Mouse (Mus musculus) C2C12 (cell line): ENCODE data around the gene Garnl3.

Experiments
- CTCF ChIP-seq: IDR thresholded peaks from one replicate; pipeline ENCODE4 v1.5.1; 2011; ENCODE audit not compliant: control insufficient read depth, insufficient read depth, insufficient read length
- USF1 ChIP-seq: IDR thresholded peaks from one replicate; pipeline ENCODE4 v1.6.1; 2011; ENCODE audit warnings: low read depth, mild to moderate bottlenecking, control low read depth, moderate library complexity

DNA sequence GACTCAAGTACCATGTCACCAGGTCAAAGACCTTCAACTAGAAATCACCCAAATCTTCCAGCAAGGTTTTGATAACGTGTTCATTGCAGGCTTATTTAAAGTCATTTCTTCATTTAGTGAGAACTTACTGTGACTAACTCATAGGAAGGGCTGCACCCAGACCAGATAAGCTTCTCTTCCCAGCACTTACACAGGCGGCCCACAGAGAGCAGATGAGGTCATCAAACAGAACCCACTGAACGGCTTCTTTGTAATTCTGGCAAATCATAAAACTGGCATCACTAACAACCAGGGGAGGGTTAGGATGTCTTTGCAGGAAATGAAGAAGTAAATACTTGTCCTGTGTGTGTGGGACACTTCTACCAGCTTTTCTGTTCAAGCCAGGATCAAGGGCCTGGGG, 84.1 kb downstream of the Garnl3 start:
- TF ChIP-seq CTCF (no peak), USF1 (no peak)
